Mouse (Mus musculus) limb, embryonic 10.5 days (tissue): ENCODE results near the gene Zfp202. TPM values are rescaled to one million over a fixed set of nuclear protein-coding genes. Genes with fewer than 3 reads are reported as not detected.

Source experiments
- DNase-seq: peaks from one replicate; pipeline ENCODE4 v3.0.0-alpha.2; 2017; ENCODE audit warnings: low spot score
- H3K27ac ChIP-seq: fragments of 300-500 bp; sonication (generic); 2 replicates; pipeline ENCODE4 v1.5.1; 2016; ENCODE audit warnings: mild to moderate bottlenecking
- H3K27me3 ChIP-seq: fragments of 300-500 bp; sonication (generic); 2 replicates; pipeline ENCODE4 v1.6.1; 2016; ENCODE audit warnings: low read depth, mild to moderate bottlenecking; ENCODE audit not compliant: poor library complexity, severe bottlenecking
- H3K36me3 ChIP-seq: fragments of 300-500 bp; sonication (generic); 2 replicates; pipeline ENCODE4 v1.6.1; 2016; ENCODE audit warnings: mild to moderate bottlenecking, moderate library complexity
- H3K4me1 ChIP-seq: fragments of 300-500 bp; sonication (generic); 2 replicates; pipeline ENCODE4 v1.6.1; 2016
- H3K4me3 ChIP-seq: fragments of 300-500 bp; sonication (generic); 2 replicates; pipeline ENCODE4 v1.5.1; 2016; ENCODE audit warnings: mild to moderate bottlenecking, moderate library complexity
- H3K9me3 ChIP-seq: fragments of 300-500 bp; sonication (generic); replicated peaks from 2 replicates; pipeline ENCODE4 v1.6.1; 2016; ENCODE audit warnings: mild to moderate bottlenecking
- WGBS: fragments of 180-500 bp; shearing (Covaris S2); methylation state at CpG from one replicate; pipeline ENCODE4 v1.1.7; 2016; 5-methylcytosine and 5-hydroxymethylcytosine counted together
- polyA plus RNA-seq: library from polyadenylated mRNA; unstranded; fragments of >200 nt; fragmentation: Nextera tagmentation; extraction: Ambion mirVana; gene quantifications from 2 replicates; pipeline ENCODE4 v1.2.1, GENCODE M21; 2016

Zfp202 gene
- polyA plus RNA-seq, 1 experiment from 2014 or later: 8.4 TPM

DNA sequence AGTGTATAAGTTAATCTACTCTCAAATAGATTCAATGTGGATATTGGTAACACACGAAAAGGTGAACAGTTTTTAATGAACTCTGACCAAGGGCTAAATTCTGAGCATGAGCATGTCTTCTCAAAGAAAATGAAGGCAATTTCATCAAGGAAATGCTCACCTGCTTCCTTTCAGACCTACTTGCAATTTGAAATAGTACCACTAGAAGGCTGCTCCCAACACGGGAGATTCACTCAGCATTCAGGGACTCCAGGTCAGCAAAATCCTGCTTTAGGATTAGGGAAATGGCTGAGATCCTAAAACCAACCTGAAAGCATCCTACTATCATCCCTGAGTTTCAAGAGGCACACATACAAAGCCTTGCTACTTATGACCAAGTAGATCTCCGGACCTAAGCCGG lies 32.2 kb downstream of the Zfp202 start:
- no peaks in the 10 kb centered on the region for H3K36me3 ChIP-seq
- no peak for DNase-seq
- no peaks in the 10 kb centered on the region for H3K4me1 ChIP-seq
- H3K27me3 ChIP-seq: no peaks in the 10 kb centered on the region
- no peak overlapping the region for H3K27ac ChIP-seq
- H3K4me3 ChIP-seq: no peak overlapping the region
- 75% methylated on average over 4 of the region's 4 CpGs for WGBS
- H3K9me3 ChIP-seq: no peaks in the 10 kb centered on the region

DNA sequence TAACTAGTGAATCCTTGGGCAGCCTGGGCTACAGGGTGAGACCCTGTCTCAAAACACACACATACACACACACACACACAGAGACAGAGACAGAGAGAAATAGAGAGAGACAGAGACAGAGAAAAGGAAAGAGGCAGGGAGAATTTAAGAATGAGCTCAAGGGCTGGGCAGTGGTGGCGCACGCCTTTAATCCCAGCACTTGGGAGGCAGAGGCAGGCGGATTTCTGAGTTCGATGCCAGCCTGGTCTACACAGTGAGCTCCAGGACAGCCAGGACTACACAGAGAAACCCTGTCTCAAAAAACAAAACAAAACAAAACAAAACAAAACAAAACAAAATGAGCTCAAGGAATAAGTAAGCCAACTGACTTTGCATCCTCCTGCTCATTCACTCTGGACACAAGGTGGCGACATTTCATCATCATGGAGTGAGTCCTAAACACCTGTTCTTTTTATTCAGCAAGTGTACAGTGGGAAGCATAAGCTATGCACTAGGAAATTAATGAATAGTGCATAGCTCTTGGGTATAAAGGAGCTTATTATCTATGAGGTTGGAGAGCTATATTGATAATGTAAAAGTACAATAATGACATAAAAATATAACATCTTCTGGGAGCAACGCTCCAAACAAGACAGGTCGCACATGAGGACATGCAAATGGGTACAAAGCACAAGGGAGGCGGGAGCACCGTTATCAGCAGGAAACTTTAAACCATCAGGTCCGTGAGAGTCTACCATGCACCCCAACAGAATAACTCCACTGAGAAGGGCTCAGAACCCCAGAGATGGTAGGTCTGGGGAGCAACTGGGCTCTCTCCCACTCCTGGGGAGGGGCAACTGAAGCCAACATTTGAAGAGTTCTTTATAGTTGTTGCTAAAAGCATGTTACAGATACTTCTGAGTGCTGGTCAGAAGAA lies 36.0 kb downstream of the Zfp202 start:
- peak; percentile 66 for DNase-seq
- no peak overlapping the region for H3K27ac ChIP-seq
- 77% methylated on average over 10 of the region's 10 CpGs for WGBS
- no peaks in the 10 kb centered on the region for H3K9me3 ChIP-seq
- H3K4me3 ChIP-seq: no peak overlapping the region
- no peaks in the 10 kb centered on the region for H3K27me3 ChIP-seq
- no peaks in the 10 kb centered on the region for H3K4me1 ChIP-seq
- H3K36me3 ChIP-seq: no peaks in the 10 kb centered on the region

DNA sequence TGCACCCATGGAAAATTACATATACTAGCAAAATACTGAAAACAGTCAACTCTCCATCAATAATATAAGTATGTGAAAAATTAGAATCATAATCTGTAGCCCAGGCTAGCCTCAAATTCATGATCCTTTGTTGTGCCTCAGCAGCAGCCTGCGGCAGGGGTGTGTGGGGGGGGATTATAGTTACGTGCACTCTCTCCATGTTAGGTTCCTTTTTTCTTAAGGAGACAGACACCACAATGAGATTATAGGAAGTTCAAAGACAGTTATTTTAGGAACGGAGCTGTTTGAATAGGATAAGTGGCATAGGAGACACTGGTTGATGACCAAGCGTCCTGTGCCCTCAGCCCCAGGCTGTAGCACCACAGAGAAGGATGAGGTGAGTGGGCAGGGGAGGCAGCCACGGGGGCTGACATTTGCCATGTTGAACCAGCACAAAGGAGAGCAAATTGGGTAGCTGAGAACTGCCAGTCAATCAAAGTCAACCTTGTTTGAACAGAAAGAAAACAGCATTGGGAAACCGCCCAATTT lies 36.8 kb downstream of the Zfp202 start:
- Histone ChIP-seq H3K36me3 (no peaks in the 10 kb centered on the region), H3K4me3 (no peak overlapping the region), H3K27ac (no peak overlapping the region), H3K27me3 (no peaks in the 10 kb centered on the region), H3K9me3 (no peaks in the 10 kb centered on the region), H3K4me1 (no peaks in the 10 kb centered on the region)
- 81% methylated on average over 6 of the region's 6 CpGs for WGBS
- no peak for DNase-seq

GRCm38 (mm10) chr9:40229479-40229878 lies 37.4 kb downstream of the Zfp202 start:
- Histone ChIP-seq H3K4me3 (no peak overlapping the region), H3K27ac (no peak overlapping the region), H3K36me3 (no peaks in the 10 kb centered on the region), H3K4me1 (peaks cover 2% of the 10 kb centered on the region; the same call in 1 of the 2 replicates), H3K27me3 (no peaks in the 10 kb centered on the region), H3K9me3 (no peaks in the 10 kb centered on the region)
- 75% methylated on average over 5 of the region's 5 CpGs for WGBS
- no peak for DNase-seq

DNA sequence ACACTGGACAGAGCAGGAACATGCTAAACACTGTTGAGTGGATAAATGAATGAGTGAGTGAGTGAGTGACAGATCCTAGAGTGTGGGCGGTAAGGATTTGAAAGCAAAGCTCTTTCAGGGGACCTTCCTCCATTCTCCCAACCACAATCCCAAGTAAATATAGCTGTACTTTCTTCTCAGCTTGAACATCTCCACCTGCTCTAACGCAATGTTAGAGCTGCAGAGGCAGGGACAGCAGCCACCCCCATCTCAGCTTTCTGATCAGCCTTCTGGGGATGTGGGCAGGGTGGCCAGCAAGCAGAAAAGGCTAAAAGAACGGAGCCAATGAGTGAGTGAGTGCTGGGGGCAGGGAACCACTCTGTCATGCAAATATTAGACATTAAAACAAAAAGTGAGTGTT lies 38.9 kb downstream of the Zfp202 start:
- H3K9me3 ChIP-seq: no peaks in the 10 kb centered on the region
- no peaks in the 10 kb centered on the region for H3K36me3 ChIP-seq
- no peak overlapping the region for H3K27ac ChIP-seq
- peaks cover 8% of the 10 kb centered on the region; the same call in 1 of the 2 replicates for H3K4me1 ChIP-seq
- H3K27me3 ChIP-seq: no peaks in the 10 kb centered on the region
- DNase-seq: no peak
- 79% methylated on average over 3 of the region's 3 CpGs for WGBS
- no peak overlapping the region for H3K4me3 ChIP-seq

- H3K27ac ChIP-seq: no peak overlapping the region
- H3K4me3 ChIP-seq: no peak overlapping the region
- no peaks in the 10 kb centered on the region for H3K9me3 ChIP-seq
- H3K27me3 ChIP-seq: peaks cover 5% of the 10 kb centered on the region
- peaks cover 8% of the 10 kb centered on the region; the same call in 1 of the 2 replicates for H3K4me1 ChIP-seq
- H3K36me3 ChIP-seq: no peaks in the 10 kb centered on the region
- WGBS: 68% methylated on average over 10 of the region's 10 CpGs
- DNase-seq: no peak
Measured at GRCm38 (mm10) chr9:40234233-40235072, 42.3 kb downstream of the Zfp202 start.

DNA sequence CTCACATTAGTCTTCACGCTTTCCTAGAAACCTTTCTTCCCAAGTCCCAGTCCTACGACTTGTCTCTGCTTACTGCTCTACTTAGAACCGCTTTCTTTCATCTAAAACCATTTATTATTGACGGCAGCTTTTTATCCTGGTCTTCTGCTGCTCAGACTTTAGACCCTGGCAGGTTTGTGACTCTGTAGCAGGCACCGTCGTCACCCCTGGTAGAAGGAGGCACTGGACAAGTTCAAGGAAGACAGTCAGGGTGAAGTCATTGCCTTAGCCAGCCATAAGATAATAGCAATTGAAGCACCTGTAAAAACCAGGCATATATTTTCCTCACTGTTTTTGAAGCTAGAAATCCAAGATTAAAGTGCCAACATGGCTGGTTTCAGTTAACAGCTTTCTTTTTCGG lies 43.1 kb downstream of the Zfp202 start:
- 85% methylated on average over 7 of the region's 7 CpGs for WGBS

DNA sequence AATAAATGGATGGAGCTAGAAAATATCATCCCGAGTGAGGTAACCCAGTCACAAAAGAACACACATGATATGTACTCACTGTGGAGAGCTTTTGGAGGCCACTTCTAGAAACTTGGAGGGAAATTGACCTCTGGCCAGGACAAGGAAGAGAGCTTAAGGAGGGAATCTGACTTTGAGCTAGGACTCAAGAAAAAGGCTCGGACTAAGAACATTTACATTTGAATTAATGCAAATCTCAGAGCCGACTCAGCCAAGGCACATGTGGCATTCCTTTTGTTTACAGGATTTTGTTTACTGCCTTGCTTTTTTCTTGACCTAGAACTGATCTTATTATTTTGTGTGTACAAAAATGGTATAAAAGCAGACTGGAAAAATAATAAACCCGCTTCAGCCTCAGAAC lies 47.6 kb downstream of the Zfp202 start:
- peaks cover 26% of the 10 kb centered on the region for H3K27me3 ChIP-seq
- H3K4me3 ChIP-seq: no peak overlapping the region
- no peaks in the 10 kb centered on the region for H3K9me3 ChIP-seq
- DNase-seq: no peak
- 36% methylated on average over 4 of the region's 4 CpGs for whole genome bisulfite sequencing
- no peak overlapping the region for H3K27ac ChIP-seq
- H3K36me3 ChIP-seq: no peaks in the 10 kb centered on the region
- H3K4me1 ChIP-seq: peaks cover 14% of the 10 kb centered on the region

More for the DNA sequence above, 43.1 kb downstream of the Zfp202 start:
- H3K9me3 ChIP-seq: no peaks in the 10 kb centered on the region
- H3K4me1 ChIP-seq: peaks cover 8% of the 10 kb centered on the region; the same call in 1 of the 2 replicates
- H3K27me3 ChIP-seq: peaks cover 13% of the 10 kb centered on the region
- no peak overlapping the region for H3K27ac ChIP-seq
- DNase-seq: no peak
- no peak overlapping the region for H3K4me3 ChIP-seq
- no peaks in the 10 kb centered on the region for H3K36me3 ChIP-seq

DNA sequence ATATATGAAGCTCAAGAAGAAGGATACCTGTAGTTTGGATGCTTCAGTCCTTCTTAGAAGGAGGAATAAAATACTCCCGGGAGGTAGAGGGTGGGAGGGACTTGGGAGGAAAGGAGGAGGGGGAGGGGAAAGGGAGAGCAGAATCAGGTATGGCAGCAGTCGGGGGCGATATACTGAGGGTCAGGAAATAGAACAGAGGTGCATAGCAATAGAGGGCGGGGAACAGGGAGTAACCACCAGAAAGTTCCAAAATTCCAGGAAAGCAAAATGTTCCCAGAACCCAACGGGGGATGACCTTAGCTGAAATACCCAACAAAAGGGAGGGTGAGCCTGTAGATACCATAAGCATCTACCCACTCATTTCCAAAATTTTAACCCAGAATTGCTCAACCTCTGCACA lies 48.2 kb downstream of the Zfp202 start:
- H3K4me3 ChIP-seq: no peak overlapping the region
- H3K4me1 ChIP-seq: peaks cover 10% of the 10 kb centered on the region
- no peak overlapping the region for H3K27ac ChIP-seq
- H3K27me3 ChIP-seq: peaks cover 26% of the 10 kb centered on the region
- no peak for DNase-seq
- 17% methylated on average over 5 of the region's 5 CpGs for WGBS
- no peaks in the 10 kb centered on the region for H3K9me3 ChIP-seq
- no peaks in the 10 kb centered on the region for H3K36me3 ChIP-seq

- DNase-seq: peak; percentile 54
- Histone ChIP-seq H3K27me3 (peaks cover 26% of the 10 kb centered on the region), H3K36me3 (no peaks in the 10 kb centered on the region), H3K4me1 (peaks cover 10% of the 10 kb centered on the region), H3K9me3 (no peaks in the 10 kb centered on the region), H3K27ac (peak overlapping the region; percentile 56), H3K4me3 (peak overlapping the region; percentile 53)
- WGBS: under 1% methylated on average over 15 of the region's 15 CpGs
Measured at GRCm38 (mm10) chr9:40241223-40241801, 49.2 kb downstream of the Zfp202 start.

GRCm38 (mm10) chr9:40241951-40242888 lies 50.1 kb downstream of the Zfp202 start:
- Histone ChIP-seq H3K9me3 (no peaks in the 10 kb centered on the region), H3K36me3 (no peaks in the 10 kb centered on the region), H3K27me3 (peaks cover 26% of the 10 kb centered on the region), H3K4me3 (peak overlapping the region; percentile 53), H3K27ac (peak overlapping the region; percentile 56; the same call in 1 of the 2 replicates), H3K4me1 (peaks cover 10% of the 10 kb centered on the region)
- peak; percentile 42 for DNase-seq
- 59% methylated on average over 13 of the region's 13 CpGs for WGBS

- no peaks in the 10 kb centered on the region for H3K9me3 ChIP-seq
- no peaks in the 10 kb centered on the region for H3K36me3 ChIP-seq
- DNase-seq: no peak
- peaks cover 10% of the 10 kb centered on the region for H3K4me1 ChIP-seq
- no peak overlapping the region for H3K27ac ChIP-seq
- WGBS: 79% methylated on average over 9 of the region's 9 CpGs
- no peak overlapping the region for H3K4me3 ChIP-seq
- H3K27me3 ChIP-seq: peaks cover 11% of the 10 kb centered on the region
Measured at GRCm38 (mm10) chr9:40245466-40245865, 53.4 kb downstream of the Zfp202 start.
